Comparison of ENCODE assay signal across 1 mouse cellular context in the genomic region with DNA sequence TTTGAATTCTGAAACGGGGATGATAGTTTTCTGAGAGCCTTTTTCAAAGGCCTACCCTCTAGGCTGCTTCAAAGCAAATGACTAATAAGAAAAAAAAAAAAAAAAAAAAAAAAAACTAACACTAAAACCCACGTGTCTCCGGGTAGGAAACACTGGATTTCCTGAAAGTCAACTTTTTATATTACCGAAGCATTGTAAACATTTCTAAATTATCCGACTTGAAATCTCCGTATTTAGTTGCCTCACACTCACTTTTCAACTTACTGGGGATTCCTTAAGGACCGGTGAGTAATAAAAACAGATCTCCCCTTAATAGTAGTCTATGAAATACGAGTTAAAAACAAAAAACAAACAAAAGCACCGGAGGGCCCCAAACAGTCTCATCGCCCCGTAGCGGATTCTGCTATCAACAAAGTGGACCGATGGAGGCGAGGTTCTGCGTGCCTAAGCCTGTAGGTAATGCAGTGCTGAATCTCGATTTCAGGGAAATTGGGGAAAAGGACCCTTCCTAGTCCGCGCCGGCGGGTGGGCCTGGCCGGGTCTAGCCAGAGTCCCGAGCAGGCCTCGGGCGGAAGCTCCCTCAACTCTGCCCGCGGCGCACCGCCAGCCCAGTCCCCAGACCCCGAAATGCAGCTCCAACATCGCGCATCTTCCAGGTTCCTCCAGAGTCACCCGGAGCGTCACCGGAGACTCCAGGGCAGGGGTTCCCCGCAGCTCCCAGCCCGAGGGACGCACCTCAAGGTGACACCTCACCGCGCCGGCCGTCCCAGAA.
TF ChIP-seq lines count a peak whose summit lies in the region.

No protein-coding gene starts in this region.

TF ChIP-seq in MEL, 35 proteins besides CTCF, POLR2A, EP300 and RAD21 (continued from another document):
- peak; percentile 96 for TF ChIP-seq MXI1 (IDR thresholded peaks at IDR 0.05; ENCODE audit: low read depth, low read length)
- TF ChIP-seq MYC (IDR thresholded peaks at IDR 0.05; ENCODE audit: low read depth, low read length): peak; percentile 74; the same call in 1 of the 2 replicates
- TF ChIP-seq ZNF384 (IDR thresholded peaks at IDR 0.05; ENCODE audit: low read depth, low read length): peak; percentile 93
- TF ChIP-seq MEF2A (IDR thresholded peaks at IDR 0.05; ENCODE audit: extremely low read depth, insufficient replicate concordance, low read depth, low read length, poor library complexity, severe bottlenecking): no peak
